Mouse (Mus musculus) ovary, adult 18-20 months (tissue): Measurements from ENCODE around the gene Vmn1r104.
"Not testable (repeated sequence)": the region's sequence is repeated elsewhere in the genome, so short reads cannot be mapped to it uniquely, and the experiment has no call there.

Experiments used
- DNase-seq: peaks from one replicate; pipeline ENCODE4 v3.0.0; 2022; ENCODE audit warnings: low spot score, mixed read lengths

The Vmn1r104 gene

DNA sequence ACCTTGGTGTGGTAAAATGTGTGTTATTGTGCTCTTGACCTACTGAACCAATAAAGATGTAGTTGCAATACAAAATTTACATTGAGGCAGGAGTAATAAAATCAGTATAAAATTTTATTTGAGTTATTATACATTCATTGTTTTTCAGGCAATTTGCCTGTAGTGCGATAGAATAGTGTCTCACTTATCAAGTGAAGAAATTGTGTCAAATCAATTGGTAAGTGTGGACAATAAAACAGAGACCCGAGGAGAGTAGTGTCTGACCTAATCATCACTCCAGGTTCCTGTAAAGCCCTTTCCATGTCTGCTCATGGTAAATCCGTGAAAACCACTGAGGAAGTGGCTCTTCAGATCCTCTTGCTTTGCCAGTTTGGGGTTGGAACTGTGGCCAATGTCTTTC, at the start of gene Vmn1r104:
Vmn1r104 (plus strand) TSS at position 301 of the 400 bp plus-strand sequence.
- DNase-seq = not testable (repeated sequence)

GRCm38 (mm10) chr7:20510434-20510833, 23.2 kb upstream of the Vmn1r104 start, which contains the start of gene Vmn1r103:
Gene Vmn1r103, minus strand, starts transcription at chr7:20510534.
- DNase-seq = not testable (repeated sequence)

DNA sequence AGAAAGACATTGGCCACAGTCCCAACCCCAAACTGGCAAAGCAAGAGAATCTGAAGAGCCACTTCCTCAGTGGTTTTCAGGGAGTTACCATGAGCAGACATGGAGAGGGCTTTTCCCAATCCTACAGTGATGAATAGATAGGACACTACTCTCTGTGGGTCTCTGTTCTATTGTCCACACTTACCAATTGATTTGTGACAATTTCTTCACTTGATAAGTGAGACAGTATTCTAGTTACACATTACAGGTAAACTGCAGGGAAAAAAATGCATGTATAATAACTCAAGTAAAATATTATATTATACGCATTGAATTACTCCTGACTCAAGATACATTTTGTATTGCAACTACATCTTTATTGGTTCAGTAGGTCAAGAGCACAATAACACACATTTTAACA, 12.0 kb downstream of the Vmn1r104 start, which contains the start of gene Gm5726:
Gm5726 (minus strand) TSS at position 101 of the 400 bp plus-strand sequence.
- DNase-seq = not testable (repeated sequence)

- DNase-seq = not testable (repeated sequence)
These were observed 42.5 kb downstream of the Vmn1r104 start, which contains the start of gene Gm4141 for GRCm38 (mm10) chr7:20576141-20576540. Gene Gm4141, minus strand, starts transcription at chr7:20576241.
